Mouse (Mus musculus): Measurements from ENCODE around the gene Lrrc32. TPM values are rescaled to one million over a fixed set of nuclear protein-coding genes. Genes with fewer than 3 reads are reported as not detected.
A peak's percentile ranks its signal among the peaks of the same experiment; 100 is the strongest.

The Lrrc32 gene
- polyA plus RNA-seq (2014; fragmentation: Nextera tagmentation; extraction: Ambion mirVana), result 13.0 and 14.9 TPM in 2 replicates

DNA sequence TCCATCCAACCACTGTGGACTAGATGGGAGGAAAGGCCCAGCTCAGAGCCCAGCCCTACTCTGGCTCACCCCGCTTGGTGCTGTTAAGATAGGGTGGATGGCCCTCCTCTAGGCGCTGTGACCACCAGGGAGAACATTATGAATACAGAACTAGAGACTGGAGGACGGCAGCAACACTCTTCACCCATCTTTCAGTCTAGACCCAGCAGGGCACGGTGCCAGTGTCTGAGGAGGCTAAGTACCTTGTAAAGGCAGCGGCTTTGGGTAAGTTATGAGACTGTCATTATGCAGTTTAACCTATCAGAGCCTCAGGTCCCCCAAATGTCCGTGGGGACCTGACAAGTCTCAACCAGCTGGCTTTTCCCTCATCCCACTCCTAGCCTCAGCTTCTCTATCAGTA is at the start of gene Lrrc32:
Gene Lrrc32 (plus strand): TSS at position 153 of the 400 bp plus-strand sequence.
- Histone ChIP-seq H3K4me1 (replicated peaks; ENCODE audit: control insufficient read depth, insufficient read depth, low read length) (peaks cover 20% of the 10 kb centered on the region), H3K9ac (ENCODE audit: low read length) (peak within 1 kb of the TSS; percentile 40), H3K4me2 (ENCODE audit: low read length) (peak within 1 kb of the TSS; percentile 72), H3K27ac (ENCODE audit: low read depth) (no peak within 1 kb of the TSS), H3K9me3 (ENCODE audit: control insufficient read depth, low read length) (no peaks in the 10 kb centered on the region), H3K4me3 (ENCODE audit: low read depth, low read length) (peak within 1 kb of the TSS; percentile 41), H3K27me3 (replicated peaks; ENCODE audit: control insufficient read depth, insufficient read depth, low read length) (no peaks in the 10 kb centered on the region), H3K36me3 (ENCODE audit: control insufficient read depth, insufficient read depth, low read length) (no peaks in the 10 kb centered on the region)
- WGBS, result 49% methylated on average over 6 of the region's 6 CpGs
- DNase-seq (ENCODE audit: low spot score), result peak; percentile 58
- ATAC-seq (replicated peaks; ENCODE audit: low FRiP score, low TSS enrichment, low read depth), result no peak

DNA sequence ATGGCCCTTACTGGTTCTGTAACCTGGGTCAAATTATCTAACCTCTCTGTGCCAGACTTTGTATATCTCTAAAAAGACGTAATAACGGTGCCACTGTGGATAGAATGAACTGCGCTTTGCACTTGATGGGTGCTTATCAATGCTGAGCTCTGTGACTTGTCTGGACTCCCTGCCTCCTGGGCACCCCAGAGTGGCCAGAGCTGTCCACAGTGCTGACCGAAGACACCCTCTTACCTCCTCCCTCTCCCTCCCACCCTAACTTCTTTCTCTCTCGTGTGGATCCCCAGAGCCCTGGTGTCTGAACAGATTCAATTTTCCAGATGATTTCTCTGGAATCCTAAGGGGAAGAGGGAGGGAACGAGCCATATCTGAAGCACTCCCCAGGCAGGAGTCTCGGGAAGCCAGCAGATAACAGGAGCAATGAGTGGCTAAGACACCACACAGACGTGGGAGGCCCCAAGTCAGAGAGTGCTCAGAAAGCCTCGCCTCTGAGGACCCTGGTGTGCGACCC is 49.1 kb upstream of the Lrrc32 start, which contains the start of gene Gucy2d:
Gene Gucy2d (plus strand): TSS at position 461 of the 511 bp plus-strand sequence.
- no peaks in the 10 kb centered on the region for H3K36me3 ChIP-seq (ENCODE audit: control insufficient read depth, insufficient read depth, low read length)
- H3K4me3 ChIP-seq (ENCODE audit: low read depth, low read length), result no peak within 1 kb of the TSS
- 38% methylated on average over 10 of the region's 10 CpGs for WGBS
- H3K27me3 ChIP-seq (replicated peaks; ENCODE audit: control insufficient read depth, insufficient read depth, low read length), result 0 out of 2 replicates have a peak, but pooled peaks cover 2% of the 10 kb centered on the region
- no peak within 1 kb of the TSS for H3K27ac ChIP-seq (ENCODE audit: low read depth)
- no peak within 1 kb of the TSS for H3K9ac ChIP-seq (ENCODE audit: low read length)
- DNase-seq (ENCODE audit: low spot score), result no peak
- no peak within 1 kb of the TSS for H3K4me2 ChIP-seq (ENCODE audit: low read length)
- no peaks in the 10 kb centered on the region for H3K9me3 ChIP-seq (ENCODE audit: control insufficient read depth, low read length)
- no peaks in the 10 kb centered on the region for H3K4me1 ChIP-seq (replicated peaks; ENCODE audit: control insufficient read depth, insufficient read depth, low read length)
- ATAC-seq (replicated peaks; ENCODE audit: low FRiP score, low TSS enrichment, low read depth), result no peak

DNA sequence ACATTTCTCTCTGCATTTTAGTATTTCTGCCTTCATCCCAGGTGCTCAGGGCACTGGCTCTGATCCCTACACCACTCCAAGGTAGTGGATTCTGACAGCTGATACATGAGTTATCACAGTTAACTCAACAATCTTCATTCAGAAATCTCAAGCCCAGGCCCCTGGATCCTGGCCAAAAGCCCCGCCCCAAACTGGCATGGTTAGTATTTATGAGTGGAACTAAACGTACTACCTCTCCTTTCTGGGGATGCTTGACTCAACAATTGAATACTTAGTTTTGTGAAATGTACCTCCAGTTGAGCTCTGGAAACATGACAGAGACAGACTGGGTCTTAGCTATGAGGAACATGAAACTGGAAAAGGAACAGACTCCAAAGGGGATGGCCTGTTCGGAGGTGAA is 42.2 kb upstream of the Lrrc32 start:
- Histone ChIP-seq H3K9ac (ENCODE audit: low read length) (no peak overlapping the region), H3K4me2 (ENCODE audit: low read length) (no peak overlapping the region), H3K4me3 (ENCODE audit: low read depth, low read length) (no peak overlapping the region), H3K36me3 (ENCODE audit: control insufficient read depth, insufficient read depth, low read length) (no peaks in the 10 kb centered on the region), H3K9me3 (ENCODE audit: control insufficient read depth, low read length) (no peaks in the 10 kb centered on the region), H3K27me3 (replicated peaks; ENCODE audit: control insufficient read depth, insufficient read depth, low read length) (no peaks in the 10 kb centered on the region), H3K27ac (ENCODE audit: low read depth) (no peak overlapping the region), H3K4me1 (replicated peaks; ENCODE audit: control insufficient read depth, insufficient read depth, low read length) (no peaks in the 10 kb centered on the region)
- WGBS, result 69% methylated on average over 3 of the region's 3 CpGs
- no peak for ATAC-seq (replicated peaks; ENCODE audit: low FRiP score, low TSS enrichment, low read depth)
- DNase-seq (ENCODE audit: low spot score), result no peak

DNA sequence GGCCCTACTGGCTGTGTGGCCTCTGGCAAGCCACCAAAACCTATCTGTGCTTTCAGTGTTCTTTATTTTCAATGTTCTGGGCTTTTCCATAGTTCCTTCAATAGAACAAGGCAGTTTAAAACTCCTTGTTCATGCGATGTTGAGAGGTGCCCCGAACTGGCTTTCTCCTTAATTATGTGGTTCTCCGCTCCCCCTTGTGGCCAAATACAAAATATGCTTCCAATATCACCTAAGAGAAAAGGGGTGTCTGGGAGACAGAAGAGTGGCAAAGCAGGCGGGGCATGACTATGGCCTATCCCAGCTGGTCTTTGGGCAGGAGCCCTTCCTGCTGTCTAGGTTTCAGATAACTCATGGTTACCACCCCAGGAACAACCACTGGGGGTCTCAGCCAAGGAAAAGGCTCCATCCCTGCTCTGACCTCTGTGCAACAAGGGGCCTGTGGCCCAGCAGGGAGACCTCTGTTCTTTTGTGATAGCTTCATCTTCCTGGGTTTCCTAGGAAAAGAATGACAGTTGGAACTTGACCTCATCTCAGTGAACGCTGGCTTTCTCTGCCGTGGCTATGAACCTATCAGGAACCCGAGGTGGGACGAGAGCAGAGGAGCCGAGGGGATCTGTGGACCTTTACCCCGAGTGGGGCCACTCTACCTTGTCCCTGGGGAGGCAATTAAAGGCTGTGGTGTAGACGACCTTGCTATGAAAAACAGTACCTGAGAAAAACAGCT is 41.3 kb upstream of the Lrrc32 start:
- H3K4me3 ChIP-seq (ENCODE audit: low read depth, low read length), result no peak overlapping the region
- H3K27ac ChIP-seq (ENCODE audit: low read depth), result no peak overlapping the region
- 61% methylated on average over 11 of the region's 11 CpGs for WGBS
- H3K4me2 ChIP-seq (ENCODE audit: low read length), result no peak overlapping the region
- no peak overlapping the region for H3K9ac ChIP-seq (ENCODE audit: low read length)
- H3K36me3 ChIP-seq (ENCODE audit: control insufficient read depth, insufficient read depth, low read length), result no peaks in the 10 kb centered on the region
- no peak for DNase-seq (ENCODE audit: low spot score)
- no peaks in the 10 kb centered on the region for H3K4me1 ChIP-seq (replicated peaks; ENCODE audit: control insufficient read depth, insufficient read depth, low read length)
- no peak; the same call in 1 of the 2 replicates for ATAC-seq (replicated peaks; ENCODE audit: low FRiP score, low TSS enrichment, low read depth)
- H3K27me3 ChIP-seq (replicated peaks; ENCODE audit: control insufficient read depth, insufficient read depth, low read length), result no peaks in the 10 kb centered on the region
- no peaks in the 10 kb centered on the region for H3K9me3 ChIP-seq (ENCODE audit: control insufficient read depth, low read length)

DNA sequence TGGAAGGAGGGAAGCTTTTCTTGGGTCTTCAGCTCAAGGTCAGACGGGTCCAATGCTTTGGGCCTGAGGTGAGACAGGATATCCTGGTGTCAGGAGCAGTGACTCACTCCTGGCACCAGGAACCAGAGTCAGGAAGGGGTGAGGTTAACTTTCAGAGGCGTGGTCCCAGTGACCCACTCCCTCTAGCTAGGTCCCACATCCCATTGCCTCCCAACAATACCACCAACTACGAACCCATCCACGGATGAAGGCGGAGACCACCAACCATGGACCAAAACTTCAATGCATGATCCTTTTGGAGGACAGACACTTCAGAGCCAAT is 40.8 kb upstream of the Lrrc32 start:
- Histone ChIP-seq H3K4me1 (replicated peaks; ENCODE audit: control insufficient read depth, insufficient read depth, low read length) (no peaks in the 10 kb centered on the region), H3K36me3 (ENCODE audit: control insufficient read depth, insufficient read depth, low read length) (no peaks in the 10 kb centered on the region), H3K4me3 (ENCODE audit: low read depth, low read length) (no peak overlapping the region), H3K4me2 (ENCODE audit: low read length) (no peak overlapping the region), H3K27me3 (replicated peaks; ENCODE audit: control insufficient read depth, insufficient read depth, low read length) (no peaks in the 10 kb centered on the region), H3K9ac (ENCODE audit: low read length) (no peak overlapping the region), H3K27ac (ENCODE audit: low read depth) (no peak overlapping the region), H3K9me3 (ENCODE audit: control insufficient read depth, low read length) (no peaks in the 10 kb centered on the region)
- WGBS, result 91% methylated on average over 5 of the region's 5 CpGs
- ATAC-seq (replicated peaks; ENCODE audit: low FRiP score, low TSS enrichment, low read depth), result no peak
- no peak for DNase-seq (ENCODE audit: low spot score)

DNA sequence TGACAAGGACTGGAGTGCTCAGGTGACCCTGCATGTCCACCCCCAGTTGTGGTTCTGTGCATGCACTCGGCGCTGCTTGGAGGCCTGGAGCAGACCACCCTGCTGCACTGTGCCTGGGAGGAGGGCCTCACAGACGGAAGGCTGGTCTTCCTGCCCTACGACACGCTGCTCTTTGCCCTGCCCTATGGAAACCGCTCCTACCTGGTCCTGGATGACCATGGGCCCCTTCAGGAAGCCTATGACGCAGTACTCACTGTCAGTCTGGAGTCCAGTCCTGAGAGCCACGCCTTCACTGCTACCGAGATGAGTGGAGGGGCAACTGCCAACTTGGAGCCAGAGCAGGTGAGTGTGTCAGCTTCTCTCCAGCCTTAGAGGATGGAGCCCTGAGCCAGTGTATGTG is 39.4 kb upstream of the Lrrc32 start:
- H3K9ac ChIP-seq (ENCODE audit: low read length), result no peak overlapping the region
- no peak overlapping the region for H3K4me2 ChIP-seq (ENCODE audit: low read length)
- no peaks in the 10 kb centered on the region for H3K4me1 ChIP-seq (replicated peaks; ENCODE audit: control insufficient read depth, insufficient read depth, low read length)
- H3K9me3 ChIP-seq (ENCODE audit: control insufficient read depth, low read length), result no peaks in the 10 kb centered on the region
- no peak for DNase-seq (ENCODE audit: low spot score)
- H3K36me3 ChIP-seq (ENCODE audit: control insufficient read depth, insufficient read depth, low read length), result no peaks in the 10 kb centered on the region
- no peak overlapping the region for H3K4me3 ChIP-seq (ENCODE audit: low read depth, low read length)
- no peak for ATAC-seq (replicated peaks; ENCODE audit: low FRiP score, low TSS enrichment, low read depth)
- no peak overlapping the region for H3K27ac ChIP-seq (ENCODE audit: low read depth)
- WGBS, result 75% methylated on average over 9 of the region's 9 CpGs
- no peaks in the 10 kb centered on the region for H3K27me3 ChIP-seq (replicated peaks; ENCODE audit: control insufficient read depth, insufficient read depth, low read length)

DNA sequence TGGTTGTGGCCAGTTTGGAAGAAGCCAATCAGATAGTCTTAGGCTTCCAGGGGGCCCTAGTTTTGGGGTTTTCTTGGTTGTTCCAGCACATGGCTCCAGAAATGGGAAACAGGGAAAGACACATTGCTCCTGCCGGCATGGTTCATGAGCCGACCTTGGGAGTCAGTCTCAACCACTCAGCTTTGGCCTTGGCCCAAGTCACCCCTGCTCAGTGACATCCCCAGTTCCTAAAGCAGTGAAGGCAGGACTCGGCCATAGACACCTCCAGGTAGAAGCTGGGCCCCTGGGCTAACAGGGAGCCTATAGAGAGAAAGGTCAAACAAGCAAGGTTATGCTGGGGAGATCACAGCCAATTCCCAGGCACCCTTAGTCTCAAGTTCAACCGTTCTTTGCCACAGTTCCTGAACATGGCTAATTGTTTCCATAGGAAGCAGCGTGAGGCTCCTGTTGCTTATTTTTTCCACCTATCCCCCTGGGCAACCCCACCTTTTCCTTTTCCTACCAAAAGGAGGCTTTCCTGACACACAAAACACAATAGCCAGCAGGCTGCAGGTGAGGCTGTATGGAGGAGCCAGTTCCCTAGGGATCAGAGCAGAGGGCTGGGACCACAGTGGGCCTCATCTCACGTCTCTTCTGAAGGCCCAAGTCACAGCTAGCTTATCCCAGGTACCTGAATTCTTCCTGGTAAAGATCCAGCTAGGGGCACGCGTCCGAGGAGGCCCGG is 34.5 kb upstream of the Lrrc32 start:
- Histone ChIP-seq H3K4me1 (replicated peaks; ENCODE audit: control insufficient read depth, insufficient read depth, low read length) (no peaks in the 10 kb centered on the region), H3K4me2 (ENCODE audit: low read length) (no peak overlapping the region), H3K9me3 (ENCODE audit: control insufficient read depth, low read length) (no peaks in the 10 kb centered on the region), H3K9ac (ENCODE audit: low read length) (no peak overlapping the region), H3K4me3 (ENCODE audit: low read depth, low read length) (no peak overlapping the region), H3K27ac (ENCODE audit: low read depth) (no peak overlapping the region), H3K36me3 (ENCODE audit: control insufficient read depth, insufficient read depth, low read length) (no peaks in the 10 kb centered on the region), H3K27me3 (replicated peaks; ENCODE audit: control insufficient read depth, insufficient read depth, low read length) (no peaks in the 10 kb centered on the region)
- ATAC-seq (replicated peaks; ENCODE audit: low FRiP score, low TSS enrichment, low read depth) (no peak), DNase-seq (ENCODE audit: low spot score) (no peak)
- 68% methylated on average over 10 of the region's 10 CpGs for WGBS

DNA sequence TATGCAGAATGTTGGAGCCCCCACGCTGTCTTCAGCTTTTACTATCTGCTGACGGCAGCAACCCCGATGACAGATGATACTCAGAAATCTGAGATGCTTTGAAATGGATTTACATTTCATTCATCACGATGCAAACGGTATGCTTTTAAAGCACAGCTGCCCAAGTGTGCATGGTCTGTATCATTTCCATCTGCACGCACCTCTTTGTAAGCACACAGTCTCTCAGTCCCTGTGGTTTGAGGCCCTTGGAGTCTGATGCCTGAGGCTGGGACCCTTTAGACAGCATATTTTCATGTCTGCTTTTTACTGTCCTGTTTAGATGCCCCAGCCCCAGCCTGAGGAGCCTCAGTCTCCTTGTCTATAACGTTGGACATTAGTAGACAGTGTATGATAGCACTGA is 28.8 kb upstream of the Lrrc32 start:
- no peaks in the 10 kb centered on the region for H3K9me3 ChIP-seq (ENCODE audit: control insufficient read depth, low read length)
- DNase-seq (ENCODE audit: low spot score), result no peak
- no peak overlapping the region for H3K27ac ChIP-seq (ENCODE audit: low read depth)
- H3K4me2 ChIP-seq (ENCODE audit: low read length), result no peak overlapping the region
- H3K4me3 ChIP-seq (ENCODE audit: low read depth, low read length), result no peak overlapping the region
- WGBS, result 51% methylated on average over 7 of the region's 7 CpGs
- no peaks in the 10 kb centered on the region for H3K27me3 ChIP-seq (replicated peaks; ENCODE audit: control insufficient read depth, insufficient read depth, low read length)
- H3K4me1 ChIP-seq (replicated peaks; ENCODE audit: control insufficient read depth, insufficient read depth, low read length), result no peaks in the 10 kb centered on the region
- no peak for ATAC-seq (replicated peaks; ENCODE audit: low FRiP score, low TSS enrichment, low read depth)
- H3K36me3 ChIP-seq (ENCODE audit: control insufficient read depth, insufficient read depth, low read length), result no peaks in the 10 kb centered on the region
- no peak overlapping the region for H3K9ac ChIP-seq (ENCODE audit: low read length)

Data from intestine, embryonic 14.5 days (tissue).